Mouse (Mus musculus): ENCODE measurements at regions not wholly inside any gene's neighbourhood (a gene's known extent, or its start where the extent isn't known, plus 50 kb on each side); places are given as distances from the start of the nearest gene placed in this dataset.
"Not testable (repeated sequence)": the region's sequence is repeated elsewhere in the genome, so short reads cannot be mapped to it uniquely, and the experiment has no call there.

GRCm38 (mm10) chr9:33007456-33008063, 371.5 kb downstream of the Ets1 start:
- DNase-seq (ENCODE audit: low spot score) = no peak

GRCm38 (mm10) chr9:33011241-33011640, 375.2 kb downstream of the Ets1 start:
- DNase-seq (ENCODE audit: low spot score) = no peak

GRCm38 (mm10) chr9:33035401-33035800, 399.4 kb downstream of the Ets1 start:
- DNase-seq (ENCODE audit: low spot score) = peak; percentile 2

- DNase-seq (ENCODE audit: low spot score) = no peak
Measured at GRCm38 (mm10) chr9:33039221-33039790, 403.3 kb downstream of the Ets1 start.

GRCm38 (mm10) chr9:33050789-33051188, 414.8 kb downstream of the Ets1 start:
- no peak for DNase-seq (ENCODE audit: low spot score)

- DNase-seq (ENCODE audit: low spot score) = no peak
Measured at GRCm38 (mm10) chr9:33060636-33061264, 424.7 kb downstream of the Ets1 start.

- DNase-seq (ENCODE audit: low spot score) = peak; percentile 32
Measured at GRCm38 (mm10) chr9:33062476-33062875, 426.5 kb downstream of the Ets1 start.

- no peak for DNase-seq (ENCODE audit: low spot score)
Measured at GRCm38 (mm10) chr9:33065331-33065730, 429.3 kb downstream of the Ets1 start.

- DNase-seq (ENCODE audit: low spot score) = no peak
Measured at GRCm38 (mm10) chr9:33067521-33067920, 431.5 kb downstream of the Ets1 start.

GRCm38 (mm10) chr9:33070116-33070515, 434.1 kb downstream of the Ets1 start:
- DNase-seq (ENCODE audit: low spot score) = no peak

GRCm38 (mm10) chr9:33080271-33080670, 444.2 kb downstream of the Ets1 start:
- no peak for DNase-seq (ENCODE audit: low spot score)

GRCm38 (mm10) chr9:33080774-33081173, 444.8 kb downstream of the Ets1 start:
- peak; percentile 20 for DNase-seq (ENCODE audit: low spot score)

GRCm38 (mm10) chr9:33089977-33090376, 454.0 kb downstream of the Ets1 start:
- no peak for DNase-seq (ENCODE audit: low spot score)

GRCm38 (mm10) chr9:33091664-33092063, 455.6 kb downstream of the Ets1 start:
- no peak for DNase-seq (ENCODE audit: low spot score)

- DNase-seq (ENCODE audit: low spot score) = peak; percentile 71
Measured at GRCm38 (mm10) chr9:33095654-33096053, 459.6 kb downstream of the Ets1 start.

- no peak for DNase-seq (ENCODE audit: low spot score)
Measured at GRCm38 (mm10) chr9:33101206-33101605, 465.2 kb downstream of the Ets1 start.

- DNase-seq (ENCODE audit: low spot score) = no peak
Measured at GRCm38 (mm10) chr9:33104623-33105074, 468.6 kb downstream of the Ets1 start.

GRCm38 (mm10) chr9:33123841-33124240, 487.8 kb downstream of the Ets1 start:
- no peak for DNase-seq (ENCODE audit: low spot score)

GRCm38 (mm10) chr9:33152186-33152585, 516.2 kb downstream of the Ets1 start:
- DNase-seq (ENCODE audit: low spot score) = peak; percentile 15

GRCm38 (mm10) chr9:33168159-33168558, 532.1 kb downstream of the Ets1 start:
- no peak for DNase-seq (ENCODE audit: low spot score)

GRCm38 (mm10) chr9:33169093-33169492, 533.1 kb downstream of the Ets1 start:
- DNase-seq (ENCODE audit: low spot score) = not testable (repeated sequence)

- DNase-seq (ENCODE audit: low spot score) = no peak
Measured at GRCm38 (mm10) chr9:33180066-33180465, 544.0 kb downstream of the Ets1 start.

GRCm38 (mm10) chr9:33187187-33187586, 551.2 kb downstream of the Ets1 start:
- DNase-seq (ENCODE audit: low spot score) = no peak

Data from gastrocnemius, adult 18-20 months (tissue).